Mouse (Mus musculus) kidney, embryonic 14.5 days (tissue): ENCODE measurements around the gene Chrnd. TPM values are rescaled to one million over a fixed set of nuclear protein-coding genes. Genes with fewer than 3 reads are reported as not detected.

Experiments
- ATAC-seq: fragments of 200-750 bp; cut with Nextera tagmentation; 2 replicates; pipeline ENCODE4 v1.8.0; 2017; ENCODE audit warnings: moderate number of reproducible peaks, mild to moderate bottlenecking, moderate TSS enrichment, moderate library complexity; ENCODE audit not compliant: low FRiP score, low TSS enrichment
- H3K27ac ChIP-seq: fragments of 300-500 bp; sonication (generic); 2 replicates; pipeline ENCODE4 v1.5.1; 2014; ENCODE audit warnings: low read depth, mild to moderate bottlenecking, low read length, moderate library complexity, mixed read lengths
- H3K27me3 ChIP-seq: fragments of 300-500 bp; sonication (generic); 2 replicates; pipeline ENCODE4 v1.6.1; 2014; ENCODE audit warnings: mild to moderate bottlenecking, low read length; ENCODE audit not compliant: control insufficient read depth, insufficient read depth
- H3K36me3 ChIP-seq: fragments of 300-500 bp; sonication (generic); 2 replicates; pipeline ENCODE4 v1.6.1; 2014; ENCODE audit warnings: low read length, mixed read lengths; ENCODE audit not compliant: control insufficient read depth, insufficient read depth
- H3K4me1 ChIP-seq: fragments of 300-500 bp; sonication (generic); 2 replicates; pipeline ENCODE4 v1.6.1; 2014; ENCODE audit warnings: low read length, mixed read lengths; ENCODE audit not compliant: control insufficient read depth, insufficient read depth
- H3K4me2 ChIP-seq: fragments of 300-500 bp; sonication (generic); replicated peaks from 2 replicates; pipeline ENCODE4 v1.6.1; 2014; ENCODE audit warnings: low read depth, mild to moderate bottlenecking, low read length
- H3K4me3 ChIP-seq: fragments of 300-500 bp; sonication (generic); 2 replicates; pipeline ENCODE4 v1.5.1; 2014; ENCODE audit warnings: mild to moderate bottlenecking, low read length
- H3K9ac ChIP-seq: fragments of 300-500 bp; sonication (generic); 2 replicates; pipeline ENCODE4 v1.6.1; 2014; ENCODE audit warnings: low read depth, mild to moderate bottlenecking, low read length, moderate library complexity
- H3K9me3 ChIP-seq: fragments of 300-500 bp; sonication (generic); 2 replicates; pipeline ENCODE4 v1.6.1; 2016; ENCODE audit warnings: low read length; ENCODE audit not compliant: control insufficient read depth
- WGBS: fragments of 180-500 bp; shearing (Covaris S2); extraction: QIAGEN DNeasy Blood & Tissue Kit; methylation state at CpG from one replicate; pipeline ENCODE4 v1.1.7; 2014; 5-methylcytosine and 5-hydroxymethylcytosine counted together
- polyA plus RNA-seq: library from polyadenylated mRNA; unstranded; fragments of >200 nt; fragmentation: Nextera tagmentation; extraction: Ambion mirVana; gene quantifications from 2 replicates; pipeline ENCODE4 v1.2.1, GENCODE M21; 2014

The Chrnd gene
- polyA plus RNA-seq, 1 experiment from 2014 or later = 0.62 TPM

- Histone ChIP-seq H3K36me3 (no peaks in the 10 kb centered on the region), H3K4me3 (peak overlapping the region; percentile 51), H3K4me1 (peaks cover 8% of the 10 kb centered on the region; the same call in 1 of the 2 replicates), H3K27ac (no peak overlapping the region), H3K4me2 (peak overlapping the region; percentile 88), H3K27me3 (peaks cover 50% of the 10 kb centered on the region), H3K9ac (peak overlapping the region; percentile 50; the same call in 1 of the 2 replicates), H3K9me3 (no peaks in the 10 kb centered on the region)
- peak; percentile 36 for ATAC-seq
- WGBS = under 1% methylated on average over 15 of the region's 15 CpGs
Observed at GRCm38 (mm10) chr1:87187037-87187355, 3.4 kb upstream of the Chrnd start.

GRCm38 (mm10) chr1:87197296-87197695 is 6.9 kb downstream of the Chrnd start:
- Histone ChIP-seq H3K9me3 (no peaks in the 10 kb centered on the region), H3K4me3 (no peak overlapping the region), H3K9ac (no peak overlapping the region), H3K27ac (no peak overlapping the region), H3K36me3 (no peaks in the 10 kb centered on the region), H3K4me2 (no peak overlapping the region), H3K4me1 (0 out of 2 replicates have a peak, but pooled peaks cover 8% of the 10 kb centered on the region), H3K27me3 (no peaks in the 10 kb centered on the region; the same call in 1 of the 2 replicates)
- 84% methylated on average over 9 of the region's 9 CpGs for WGBS
- no peak for ATAC-seq

GRCm38 (mm10) chr1:87198119-87199065 is 8.0 kb downstream of the Chrnd start:
- Histone ChIP-seq H3K4me2 (no peak overlapping the region), H3K9ac (no peak overlapping the region), H3K36me3 (no peaks in the 10 kb centered on the region), H3K9me3 (no peaks in the 10 kb centered on the region), H3K27me3 (no peaks in the 10 kb centered on the region; the same call in 1 of the 2 replicates), H3K4me3 (no peak overlapping the region), H3K27ac (no peak overlapping the region), H3K4me1 (0 out of 2 replicates have a peak, but pooled peaks cover 8% of the 10 kb centered on the region)
- ATAC-seq = no peak; the same call in 1 of the 2 replicates
- WGBS = 54% methylated on average over 12 of the region's 12 CpGs

GRCm38 (mm10) chr1:87200811-87201210 is 10.4 kb downstream of the Chrnd start:
- Histone ChIP-seq H3K27me3 (no peaks in the 10 kb centered on the region; the same call in 1 of the 2 replicates), H3K4me2 (no peak overlapping the region), H3K4me1 (0 out of 2 replicates have a peak, but pooled peaks cover 12% of the 10 kb centered on the region), H3K9me3 (no peaks in the 10 kb centered on the region), H3K9ac (no peak overlapping the region), H3K36me3 (no peaks in the 10 kb centered on the region), H3K27ac (no peak overlapping the region), H3K4me3 (no peak overlapping the region)
- 61% methylated on average over 2 of the region's 2 CpGs for WGBS
- ATAC-seq = no peak

GRCm38 (mm10) chr1:87201848-87202247 is 11.4 kb downstream of the Chrnd start:
- 42% methylated on average over 1 of the region's 1 CpGs for WGBS
- no peak overlapping the region for H3K27ac ChIP-seq
- H3K36me3 ChIP-seq = no peaks in the 10 kb centered on the region
- no peak for ATAC-seq
- no peak overlapping the region for H3K9ac ChIP-seq
- H3K4me3 ChIP-seq = no peak overlapping the region
- no peaks in the 10 kb centered on the region for H3K9me3 ChIP-seq
- H3K4me2 ChIP-seq = no peak overlapping the region
- 0 out of 2 replicates have a peak, but pooled peaks cover 14% of the 10 kb centered on the region for H3K4me1 ChIP-seq
- H3K27me3 ChIP-seq = no peaks in the 10 kb centered on the region; the same call in none of the 2 replicates

- no peak overlapping the region for H3K4me2 ChIP-seq
- no peaks in the 10 kb centered on the region for H3K36me3 ChIP-seq
- no peaks in the 10 kb centered on the region for H3K9me3 ChIP-seq
- H3K9ac ChIP-seq = no peak overlapping the region
- 0 out of 2 replicates have a peak, but pooled peaks cover 7% of the 10 kb centered on the region for H3K4me1 ChIP-seq
- WGBS = 87% methylated on average over 5 of the region's 5 CpGs
- no peak overlapping the region for H3K27ac ChIP-seq
- no peak overlapping the region for H3K4me3 ChIP-seq
- ATAC-seq = no peak
- no peaks in the 10 kb centered on the region; the same call in 1 of the 2 replicates for H3K27me3 ChIP-seq
Observed at GRCm38 (mm10) chr1:87203779-87204178, 13.4 kb downstream of the Chrnd start.

GRCm38 (mm10) chr1:87204465-87204864 is 14.1 kb downstream of the Chrnd start, which contains the start of gene Chrng:
TSS of gene Chrng (plus strand) at chr1:87204657.
- H3K27me3 ChIP-seq = no peaks in the 10 kb centered on the region; the same call in 1 of the 2 replicates
- no peak within 1 kb of the TSS; the same call in 1 of the 2 replicates for H3K9ac ChIP-seq
- 92% methylated on average over 7 of the region's 7 CpGs for WGBS
- H3K9me3 ChIP-seq = no peaks in the 10 kb centered on the region
- no peak within 1 kb of the TSS for H3K27ac ChIP-seq
- no peak within 1 kb of the TSS for H3K4me2 ChIP-seq
- no peaks in the 10 kb centered on the region for H3K36me3 ChIP-seq
- no peak for ATAC-seq
- no peak within 1 kb of the TSS for H3K4me3 ChIP-seq
- 0 out of 2 replicates have a peak, but pooled peaks cover 5% of the 10 kb centered on the region for H3K4me1 ChIP-seq

- no peak for ATAC-seq
- WGBS = 41% methylated on average over 6 of the region's 6 CpGs
- Histone ChIP-seq H3K9ac (no peak overlapping the region), H3K27me3 (no peaks in the 10 kb centered on the region; the same call in 1 of the 2 replicates), H3K4me2 (no peak overlapping the region), H3K36me3 (no peaks in the 10 kb centered on the region), H3K27ac (no peak overlapping the region), H3K9me3 (no peaks in the 10 kb centered on the region), H3K4me1 (0 out of 2 replicates have a peak, but pooled peaks cover 5% of the 10 kb centered on the region), H3K4me3 (no peak overlapping the region)
Observed at GRCm38 (mm10) chr1:87205038-87205437, 14.6 kb downstream of the Chrnd start.

GRCm38 (mm10) chr1:87205502-87205901 is 15.1 kb downstream of the Chrnd start:
- WGBS = 32% methylated on average over 3 of the region's 3 CpGs
- H3K4me2 ChIP-seq = no peak overlapping the region
- ATAC-seq = peak; percentile 56

More at GRCm38 (mm10) chr1:87205502-87205901, 15.1 kb downstream of the Chrnd start:
- Histone ChIP-seq H3K9me3 (no peaks in the 10 kb centered on the region), H3K27me3 (no peaks in the 10 kb centered on the region; the same call in 1 of the 2 replicates), H3K9ac (no peak overlapping the region; the same call in 1 of the 2 replicates), H3K4me1 (0 out of 2 replicates have a peak, but pooled peaks cover 5% of the 10 kb centered on the region), H3K4me3 (no peak overlapping the region), H3K36me3 (no peaks in the 10 kb centered on the region), H3K27ac (no peak overlapping the region)
